Mouse (Mus musculus) left cerebral cortex, adult 11 months (tissue): ENCODE measurements at regions not wholly inside any gene's neighbourhood (a gene's known extent, or its start where the extent isn't known, plus 50 kb on each side); places are given as distances from the start of the nearest gene placed in this dataset.

ENCODE experiments used
- DNase-seq: peaks from one replicate; pipeline ENCODE4 v3.0.0; 2022; ENCODE audit warnings: low spot score

DNA sequence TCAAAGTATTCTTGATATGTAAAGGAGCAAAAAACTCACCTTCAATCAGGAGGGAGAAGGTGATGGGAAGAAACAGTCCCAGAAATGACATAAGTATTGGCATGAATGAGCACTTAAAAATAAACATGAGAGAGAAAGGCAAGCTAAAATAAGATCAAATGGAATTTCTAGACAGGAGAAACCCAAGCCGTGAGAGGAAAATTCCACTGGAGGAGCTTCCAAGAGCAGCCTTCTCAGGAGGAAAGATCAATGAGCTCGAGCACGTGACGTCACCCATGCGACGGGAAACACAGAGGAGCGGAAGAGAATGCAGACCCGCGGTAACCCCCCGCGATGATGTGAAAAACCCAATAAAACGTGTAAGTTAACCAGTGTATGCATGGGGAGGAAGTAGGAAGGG, 274.6 kb downstream of the Lyplal1 start:
- peak; percentile 7 for DNase-seq

DNA sequence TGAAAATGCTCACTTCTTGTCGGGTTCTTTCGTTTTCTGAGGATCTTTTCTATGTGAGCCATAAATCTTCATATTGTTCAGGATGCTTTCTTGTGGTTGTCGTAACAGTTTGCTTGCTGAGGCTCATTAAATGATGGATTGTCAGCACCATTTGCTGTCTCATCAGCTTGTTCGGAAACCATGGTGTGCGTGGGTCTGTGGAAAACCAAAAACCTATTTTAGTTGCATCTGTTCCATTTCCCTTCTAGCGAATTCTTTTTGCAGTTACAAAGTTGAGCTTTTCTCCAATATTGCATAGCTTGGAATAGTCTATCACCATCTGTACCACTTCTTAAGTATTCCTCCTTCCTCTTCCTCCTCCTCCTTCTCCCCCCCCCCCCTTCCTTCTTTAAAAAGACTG, 269.9 kb downstream of the Lyplal1 start:
- DNase-seq = no peak

DNA sequence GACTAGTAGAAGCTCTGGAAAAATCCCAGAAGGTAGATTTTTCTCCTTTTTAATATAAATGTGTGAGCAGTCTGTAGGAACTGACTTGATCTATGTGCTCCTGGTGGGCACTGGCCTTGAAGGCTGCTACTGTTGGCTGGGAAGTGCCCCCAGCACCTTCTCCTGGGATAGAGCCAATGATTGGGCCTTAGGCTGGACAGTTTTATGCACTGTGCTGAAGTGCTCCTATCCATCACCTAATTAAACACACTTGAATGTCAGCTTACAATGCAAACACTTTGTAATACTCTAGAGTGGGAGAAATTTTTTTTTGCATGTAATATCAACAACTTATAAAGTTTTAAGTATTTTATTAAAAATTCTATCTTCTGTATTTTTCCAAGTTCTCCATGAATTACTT, 266.5 kb downstream of the Lyplal1 start:
- DNase-seq = no peak

DNA sequence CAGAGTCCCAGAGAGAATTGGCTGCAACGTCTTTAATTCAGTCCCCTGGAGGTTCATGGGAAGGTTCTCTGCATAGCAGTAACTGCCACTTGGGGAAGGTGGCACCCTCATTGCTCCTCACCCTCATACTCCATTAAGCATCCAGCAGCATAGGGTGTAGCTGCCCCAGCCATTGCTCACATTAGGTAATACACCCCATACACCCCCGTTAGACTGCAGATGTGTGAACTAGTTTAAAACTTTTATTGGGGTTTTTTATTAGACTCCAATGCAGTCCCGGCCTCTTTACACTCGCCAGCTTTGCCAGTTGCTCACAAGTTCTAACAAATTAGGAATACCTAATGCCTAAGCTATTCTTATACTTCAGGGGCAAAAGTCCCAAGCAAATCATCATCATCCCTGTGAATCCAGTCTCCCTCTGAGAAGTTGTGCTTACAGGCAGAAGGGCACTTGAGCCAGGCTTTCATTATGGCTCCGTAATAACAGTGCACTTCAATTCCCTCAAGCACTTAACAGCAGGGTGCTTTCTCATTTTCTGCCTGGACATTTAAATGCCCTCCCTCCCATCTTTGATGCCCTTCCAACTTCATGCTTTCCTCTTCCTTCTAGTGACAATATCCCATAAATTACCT, 265.7 kb downstream of the Lyplal1 start:
- no peak for DNase-seq

DNA sequence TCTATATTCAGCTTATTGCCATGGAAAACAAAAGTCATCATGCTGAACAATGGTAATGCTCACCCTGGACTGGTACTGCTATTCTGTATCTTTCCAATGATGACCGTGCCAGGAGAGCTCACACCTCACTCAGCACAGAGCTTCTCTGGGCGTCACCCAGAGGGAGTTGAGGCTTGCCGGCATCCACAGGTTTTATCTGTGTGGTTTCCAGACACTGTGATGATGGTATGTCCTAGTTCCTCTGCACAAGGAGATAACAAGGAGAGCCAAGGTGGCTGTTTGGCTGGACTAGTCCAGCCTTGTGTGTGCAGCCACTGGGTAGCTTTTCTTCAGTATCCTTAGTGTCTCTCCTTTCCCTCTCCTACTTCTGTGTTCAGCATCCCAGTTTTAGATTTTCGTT, 255.4 kb downstream of the Lyplal1 start:
- DNase-seq = no peak

DNA sequence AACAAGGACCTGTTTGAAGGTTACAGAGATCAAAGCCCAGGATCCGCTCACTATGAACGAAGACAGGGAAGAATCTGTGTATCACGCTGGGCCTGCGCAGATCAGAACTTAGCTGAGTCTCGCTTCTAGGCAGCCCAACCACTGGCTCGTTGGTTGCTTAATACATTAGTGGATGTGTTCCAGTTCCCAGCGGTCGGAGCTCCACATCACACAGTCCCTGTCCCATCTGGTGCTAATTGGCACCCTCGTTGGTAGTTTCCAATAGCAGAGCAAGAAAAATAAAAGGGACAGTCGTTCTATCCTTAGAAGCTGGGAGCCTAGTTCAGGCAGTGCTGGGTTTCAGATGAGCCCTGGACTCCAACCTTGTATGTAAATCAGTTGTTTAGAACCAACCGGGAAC, 251.2 kb downstream of the Lyplal1 start:
- no peak for DNase-seq

DNA sequence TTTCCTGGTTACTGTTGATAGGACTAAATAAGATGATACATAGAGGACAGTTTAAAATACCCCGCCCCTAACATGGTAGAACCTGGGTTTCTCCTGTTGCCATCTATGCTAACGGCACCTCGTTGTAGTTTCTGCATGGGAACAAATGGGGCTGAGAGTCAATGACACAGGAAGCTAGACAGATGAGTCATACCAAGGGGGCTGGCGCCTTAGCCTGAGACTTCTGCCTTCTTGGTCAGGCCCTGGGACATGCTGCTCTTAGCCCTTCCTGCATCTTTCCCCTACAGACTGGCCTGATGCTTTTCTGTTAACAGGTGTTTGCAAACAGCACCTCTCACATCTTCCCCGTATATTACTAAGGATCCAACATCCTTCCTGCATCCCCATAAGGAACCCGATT, 250.5 kb downstream of the Lyplal1 start:
- no peak for DNase-seq

DNA sequence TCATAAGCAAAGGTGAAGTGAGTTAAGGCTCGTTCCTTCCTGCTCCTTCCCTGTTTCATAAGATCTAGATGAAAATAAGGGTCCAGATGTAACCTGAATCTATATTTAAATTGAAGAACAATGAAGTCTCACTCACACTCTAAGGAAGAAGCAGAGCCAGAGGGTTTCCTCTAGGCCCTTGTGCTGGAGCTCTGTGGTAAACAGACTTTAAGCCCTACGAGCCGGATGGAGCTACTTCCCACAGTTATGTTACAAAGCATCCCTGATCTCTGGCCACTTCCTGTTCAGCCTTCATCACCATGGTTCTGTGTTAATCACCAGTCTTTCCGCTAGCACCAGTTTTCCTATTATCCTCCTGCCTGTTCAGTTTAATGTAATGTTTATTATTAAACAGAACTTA, 250.1 kb downstream of the Lyplal1 start:
- no peak for DNase-seq

DNA sequence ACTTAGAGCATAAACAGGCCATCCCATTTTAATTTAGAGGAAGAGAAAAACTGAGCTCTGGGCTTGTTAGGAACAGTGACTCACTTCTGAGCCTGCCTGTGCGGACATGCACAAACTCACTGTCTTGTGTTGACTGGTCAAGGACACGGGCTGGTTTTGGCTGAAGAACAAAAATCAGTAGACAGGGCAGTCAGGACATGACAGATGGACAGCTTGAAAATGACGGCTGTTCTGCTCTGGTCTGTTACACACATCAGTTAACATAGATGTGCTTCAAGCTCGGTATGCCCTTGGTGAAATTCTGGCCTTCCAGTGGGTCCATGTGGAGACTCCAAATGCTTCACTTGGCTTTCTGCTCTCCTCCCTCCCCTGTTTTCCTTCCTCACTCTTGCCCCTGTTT, 248.4 kb downstream of the Lyplal1 start:
- no peak for DNase-seq

DNA sequence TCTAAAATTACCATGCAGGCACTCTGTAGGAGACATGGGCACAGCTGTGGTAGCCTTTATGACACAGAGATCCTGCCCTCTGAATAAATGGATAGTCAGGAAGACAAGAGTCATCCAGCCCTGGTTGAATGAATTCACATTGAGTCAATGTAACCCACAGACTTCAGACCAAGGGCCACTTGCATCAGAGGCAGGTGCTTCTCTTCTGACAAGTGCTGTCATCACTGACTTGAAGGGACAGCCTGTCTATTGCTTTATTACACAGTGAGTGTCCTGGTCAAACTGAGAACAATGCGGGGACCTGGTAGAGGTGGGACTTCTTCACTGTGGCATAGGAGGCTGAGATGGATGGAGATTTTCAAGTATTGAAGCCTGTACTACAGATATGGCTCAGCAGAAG, 230.1 kb downstream of the Lyplal1 start:
- no peak for DNase-seq

DNA sequence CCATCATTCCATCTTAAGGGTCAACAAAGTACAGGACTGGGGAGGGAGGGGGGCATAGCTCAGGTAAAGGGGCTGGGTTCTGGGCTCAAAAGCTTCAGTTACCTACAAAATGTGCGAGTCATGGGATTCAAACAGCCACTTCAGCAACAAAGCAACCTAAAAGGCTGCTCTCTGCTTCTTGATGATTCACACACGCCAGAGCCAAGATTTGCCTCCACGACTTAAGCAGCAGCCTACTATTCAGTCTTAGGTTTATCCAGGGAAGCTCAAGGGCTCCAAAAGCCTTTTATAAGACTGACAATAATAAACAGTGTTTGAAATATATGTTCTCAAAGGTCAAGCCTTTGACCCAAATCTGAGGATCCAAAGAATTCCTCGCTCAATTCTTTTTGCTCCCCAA, 225.3 kb downstream of the Lyplal1 start:
- DNase-seq = no peak

DNA sequence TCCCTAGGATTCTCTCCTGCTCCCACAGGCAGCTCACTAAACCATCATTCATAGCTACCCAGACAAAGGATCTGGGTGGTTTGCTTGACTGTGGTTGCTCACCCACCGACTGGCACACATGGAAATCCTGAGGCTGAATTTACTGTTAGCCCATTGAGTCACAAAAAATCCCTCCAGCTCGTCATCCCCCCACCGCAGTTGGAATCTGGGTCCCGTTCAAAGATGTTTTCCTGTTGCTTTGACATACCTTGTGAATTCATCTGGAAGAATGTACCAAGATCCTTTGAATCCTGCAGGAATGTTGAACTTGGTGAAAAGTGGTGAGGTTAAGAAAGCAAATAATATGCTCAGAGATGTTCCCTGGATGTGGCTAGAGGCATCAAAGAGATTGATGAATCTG, 223.7 kb downstream of the Lyplal1 start:
- no peak for DNase-seq

DNA sequence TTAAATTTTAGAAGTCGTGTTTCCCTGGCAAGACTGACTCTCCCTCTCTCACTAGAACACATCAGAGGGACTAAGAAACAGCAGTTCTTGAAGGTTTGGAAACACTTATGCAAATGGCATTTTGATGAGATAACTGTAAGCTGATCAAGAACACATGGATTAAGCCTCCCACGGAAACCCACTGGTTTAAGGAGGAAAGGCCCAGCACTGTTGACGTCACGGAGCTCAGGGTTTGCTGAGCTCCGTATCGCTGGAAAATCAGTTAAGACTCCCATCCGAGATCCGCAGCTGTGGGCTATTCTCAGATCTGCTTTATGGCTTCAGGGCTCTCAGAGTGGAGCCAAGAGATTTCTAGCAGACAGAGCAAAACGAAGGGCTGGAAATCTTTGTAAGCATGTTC, 218.6 kb downstream of the Lyplal1 start:
- DNase-seq = no peak

DNA sequence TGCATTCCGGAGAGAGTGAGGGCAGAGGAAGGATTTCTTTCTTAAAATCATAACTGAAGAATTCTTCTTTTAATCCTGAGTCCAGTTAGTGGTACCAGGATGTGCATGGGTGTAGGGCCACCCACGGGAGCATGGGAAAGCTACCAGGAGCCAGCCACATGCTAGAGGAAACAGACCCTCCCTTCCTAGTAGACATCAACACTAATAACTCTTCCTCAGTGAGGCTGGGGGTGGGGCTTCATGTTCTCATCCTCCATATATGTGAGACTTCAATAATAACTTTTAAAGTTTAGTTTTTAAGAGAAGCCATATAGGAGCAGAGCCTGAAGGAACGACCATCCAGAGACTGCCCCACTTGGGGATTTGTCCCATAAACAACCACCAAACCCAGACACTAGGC, 216.8 kb downstream of the Lyplal1 start:
- DNase-seq = no peak

DNA sequence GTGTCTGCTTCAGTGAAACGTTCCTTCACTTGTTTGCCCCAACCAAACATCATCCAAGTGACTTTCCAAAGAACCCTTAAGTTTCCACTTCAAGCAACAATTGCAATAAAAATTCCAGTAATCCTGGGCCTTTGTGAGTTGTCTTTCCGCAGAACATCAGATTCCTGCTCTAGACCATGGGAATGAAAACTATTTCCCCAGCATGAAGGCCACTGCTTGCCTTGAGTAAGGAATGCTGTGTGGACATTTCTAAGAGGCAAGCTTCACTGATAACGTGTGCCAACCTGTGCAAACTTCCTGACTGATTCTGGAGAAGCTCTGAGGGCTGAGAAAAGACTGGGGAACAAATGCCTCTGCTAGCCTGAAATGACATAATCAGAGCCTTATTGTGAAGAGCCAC, 214.7 kb downstream of the Lyplal1 start:
- no peak for DNase-seq

DNA sequence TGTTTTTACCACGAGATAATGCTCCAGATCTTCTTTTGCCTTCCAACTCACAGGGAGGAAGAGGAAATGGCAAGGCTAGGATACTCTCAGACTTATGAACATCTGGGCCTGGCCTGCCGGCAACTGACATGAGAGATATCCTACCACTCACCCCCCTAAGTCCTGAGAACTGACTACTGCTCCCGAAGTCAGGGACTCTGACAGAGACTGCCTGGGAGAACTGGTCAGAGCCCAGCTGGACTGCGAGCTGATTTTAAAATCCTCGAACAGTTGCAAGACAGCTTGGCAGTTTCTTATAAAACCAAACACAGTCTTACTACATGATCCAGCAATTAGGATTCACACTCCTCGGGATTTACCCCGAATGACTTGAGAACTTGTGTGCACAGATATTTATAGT, 211.4 kb downstream of the Lyplal1 start:
- DNase-seq = no peak

DNA sequence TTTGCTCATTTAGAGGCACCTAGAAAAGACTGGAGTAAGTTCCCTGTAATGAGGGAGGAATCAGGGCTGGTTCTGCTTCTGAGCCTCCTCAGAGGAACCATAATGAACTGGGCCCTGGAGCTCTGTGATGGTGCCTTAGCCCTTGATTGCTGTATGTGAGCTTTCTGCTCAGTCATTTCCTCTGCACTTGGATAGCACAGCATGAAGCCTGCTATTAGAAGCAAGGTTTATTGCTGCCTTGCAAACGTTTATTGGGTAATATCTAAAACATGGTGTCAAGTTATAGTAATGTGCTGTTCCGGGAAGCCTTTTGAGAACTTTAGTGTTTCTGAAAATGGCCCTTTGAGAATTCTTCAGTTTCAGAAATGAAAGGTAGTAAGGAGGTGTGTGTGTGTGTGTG, 201.5 kb downstream of the Lyplal1 start:
- no peak for DNase-seq

DNA sequence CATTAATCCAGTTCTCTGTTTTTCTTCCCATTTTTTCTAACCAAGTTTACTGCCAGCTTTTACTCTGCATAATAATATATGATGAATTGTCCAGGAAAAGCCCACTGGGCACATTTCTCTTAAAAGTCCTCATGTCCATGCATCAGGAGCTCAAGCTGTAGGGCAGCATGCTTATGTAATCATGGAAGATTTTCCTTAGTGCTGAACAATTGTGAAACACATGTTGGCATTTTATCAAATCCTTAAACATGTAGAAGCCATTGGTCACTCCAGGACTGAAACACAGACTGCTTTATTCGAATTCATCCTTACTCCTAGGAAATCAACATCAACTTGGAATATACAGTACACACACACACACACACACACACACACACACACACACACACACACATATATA, 198.4 kb downstream of the Lyplal1 start:
- DNase-seq = no peak

DNA sequence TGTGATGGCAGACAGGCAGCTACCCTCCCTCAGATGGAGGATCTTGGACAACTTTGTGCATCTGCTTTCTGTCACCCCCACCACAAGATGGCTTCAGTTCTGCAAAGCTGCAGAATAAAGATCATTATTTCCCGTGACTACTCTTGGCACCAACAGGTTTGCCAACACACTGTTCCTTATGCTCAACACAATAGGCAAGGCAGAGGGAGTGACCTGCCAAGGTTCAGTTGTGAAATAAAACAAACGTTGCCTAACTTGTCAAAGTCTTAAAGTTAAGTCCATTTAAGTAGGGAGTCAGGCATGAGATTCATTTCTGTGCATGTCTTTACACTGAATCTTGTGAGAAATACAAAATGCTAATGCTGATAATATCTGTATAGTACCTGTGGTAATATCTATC, 193.4 kb downstream of the Lyplal1 start:
- DNase-seq = no peak

DNA sequence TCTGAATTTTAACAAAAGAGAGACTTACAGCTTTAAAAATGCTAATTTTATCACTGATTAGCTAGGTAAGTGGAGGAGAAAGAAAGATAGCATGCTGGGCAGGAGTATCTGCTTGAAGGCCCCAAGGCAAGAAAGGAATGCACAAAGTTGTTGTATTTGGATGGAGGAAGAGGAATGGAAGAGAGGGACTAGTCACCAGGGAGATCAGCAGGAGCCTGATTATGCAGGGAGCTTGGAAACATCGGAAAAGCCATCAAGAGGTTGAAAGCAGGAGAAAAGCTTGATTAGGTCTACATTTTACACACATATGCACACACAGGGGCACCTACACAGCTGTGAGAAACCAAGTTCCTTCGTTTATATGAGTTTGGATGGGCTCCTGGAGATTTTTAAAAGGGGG, 188.1 kb downstream of the Lyplal1 start:
- no peak for DNase-seq

DNA sequence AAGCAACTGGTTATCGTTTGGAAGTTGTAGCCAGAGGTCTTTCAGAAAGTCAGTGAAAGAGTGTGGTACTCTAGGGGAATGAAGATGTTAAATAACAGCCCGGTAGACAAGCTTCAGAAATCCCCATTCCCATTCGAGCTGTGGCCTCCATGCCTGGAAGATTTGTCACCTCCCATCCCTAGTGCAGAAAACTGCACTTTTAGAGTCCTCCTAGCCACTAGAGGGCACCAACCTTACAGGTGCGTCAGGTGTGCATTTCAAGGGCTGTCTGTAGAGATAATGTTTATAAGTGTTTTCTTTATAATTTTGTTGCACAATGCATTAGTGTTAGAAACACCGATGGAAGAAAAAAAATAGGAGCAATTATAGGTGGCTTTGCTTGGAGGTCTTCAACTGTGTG, 187.3 kb downstream of the Lyplal1 start:
- no peak for DNase-seq

DNA sequence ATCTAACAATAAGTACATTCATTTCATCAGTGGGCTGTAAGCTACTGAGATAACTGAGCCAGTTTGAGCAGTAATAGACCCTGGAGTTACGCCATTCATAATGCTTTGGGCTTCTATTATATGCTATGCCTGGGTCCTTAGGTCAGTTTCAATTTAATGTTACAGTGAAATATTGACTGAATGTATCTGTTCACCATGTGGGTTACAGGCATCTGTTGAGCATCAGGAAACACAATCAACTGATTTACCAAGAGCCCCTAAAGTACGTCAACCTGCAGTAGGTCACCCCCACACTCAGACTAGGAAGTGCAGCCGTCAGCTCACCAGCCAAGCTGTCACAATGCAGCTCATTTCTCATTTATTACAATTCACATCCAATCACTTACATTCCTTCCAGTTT, 183.5 kb downstream of the Lyplal1 start:
- no peak for DNase-seq

DNA sequence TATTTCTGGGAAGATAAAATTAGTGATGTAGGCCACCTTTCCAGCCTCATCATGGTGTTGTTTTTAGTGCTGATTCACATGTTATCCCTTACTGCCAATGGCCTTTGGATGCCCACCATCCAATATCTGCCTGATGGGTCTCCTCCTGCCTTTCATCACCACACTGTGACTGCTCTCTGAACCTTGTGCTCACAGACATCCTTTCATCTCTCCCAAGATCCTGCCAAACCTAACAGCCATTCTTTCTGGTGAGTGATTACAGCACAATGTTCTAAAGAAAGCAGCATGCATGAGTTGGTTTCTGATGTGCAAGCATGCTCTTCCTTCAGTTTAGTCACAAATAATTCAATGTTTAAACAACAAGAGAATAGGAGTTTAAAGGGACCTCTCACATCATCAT, 180.1 kb downstream of the Lyplal1 start:
- DNase-seq = no peak

DNA sequence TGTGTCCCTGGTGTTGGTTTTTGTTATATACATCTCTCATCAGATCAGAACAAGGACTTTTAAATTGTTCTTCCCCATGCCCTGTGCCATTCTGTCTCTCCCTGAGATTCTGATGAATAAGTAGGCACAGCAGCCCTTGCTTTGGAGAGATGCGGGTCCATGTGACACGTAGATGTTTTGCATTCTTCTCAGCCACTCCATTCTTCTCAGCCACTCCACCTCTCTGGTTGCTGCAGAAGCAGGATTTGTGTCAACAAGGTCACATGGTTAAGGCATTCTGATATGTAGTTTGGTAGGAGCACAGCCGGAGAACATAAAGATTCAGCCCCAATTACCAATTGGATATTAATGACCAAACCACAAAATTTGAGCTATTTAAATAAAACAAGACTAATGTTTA, 177.2 kb downstream of the Lyplal1 start:
- no peak for DNase-seq

DNA sequence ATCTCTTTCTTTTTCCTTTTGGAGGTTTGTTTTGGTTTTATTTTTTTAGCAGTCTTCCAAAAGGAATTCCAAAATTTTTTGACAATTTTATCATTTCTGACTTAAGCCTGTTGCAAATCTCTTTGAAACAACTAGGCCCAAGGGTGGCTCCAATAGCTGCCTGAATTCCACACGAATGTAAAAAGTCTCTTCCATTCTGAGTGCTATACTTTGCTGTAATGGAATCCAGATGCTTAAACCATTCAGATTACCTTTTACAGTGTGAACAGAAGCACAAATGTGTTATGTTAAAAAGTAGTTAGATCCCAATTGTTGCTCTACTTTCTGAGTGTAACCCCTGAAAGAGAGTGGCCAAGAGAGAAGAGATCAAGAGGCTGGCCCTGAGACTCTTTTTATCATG, 176.6 kb downstream of the Lyplal1 start:
- no peak for DNase-seq
